Mouse (Mus musculus): ENCODE measurements around the gene Tmem115.

- TF ChIP-seq POLR2A (IDR thresholded peaks at IDR 0.05; ENCODE audit: low read depth, low read length) (no peak), CTCF (IDR thresholded peaks at IDR 0.05; ENCODE audit: extremely low read depth, insufficient read depth, insufficient read length, insufficient replicate concordance) (no peak)
Measured at GRCm38 (mm10) chr9:107553541-107554318, 20.0 kb downstream of the Tmem115 start.
